Mouse (Mus musculus) lung, embryonic 14.5 days (tissue): ENCODE data around the gene Ap3m1. TPM values are rescaled to one million over a fixed set of nuclear protein-coding genes. Genes with fewer than 3 reads are reported as not detected.
"Not testable (repeated sequence)": the region's sequence is repeated elsewhere in the genome, so short reads cannot be mapped to it uniquely, and the experiment has no call there.

Source experiments
- ATAC-seq: fragments of 200-750 bp; cut with Nextera tagmentation; 2 replicates; pipeline ENCODE4 v1.8.0; 2017; ENCODE audit warnings: mild to moderate bottlenecking, moderate TSS enrichment, moderate library complexity; ENCODE audit not compliant: insufficient read depth
- DNase-seq: peaks from one replicate; pipeline ENCODE4 v3.0.0-alpha.2; 2015
- H3K27ac ChIP-seq: fragments of 300-500 bp; sonication (generic); 2 replicates; pipeline ENCODE4 v1.5.1; 2014; ENCODE audit warnings: low read depth, mild to moderate bottlenecking, moderate library complexity
- H3K27me3 ChIP-seq: fragments of 300-500 bp; sonication (generic); 2 replicates; pipeline ENCODE4 v1.6.1; 2014; ENCODE audit warnings: low read length, control low read depth; ENCODE audit not compliant: insufficient read depth
- H3K36me3 ChIP-seq: fragments of 300-500 bp; sonication (generic); 2 replicates; pipeline ENCODE4 v1.6.1; 2014; ENCODE audit warnings: control low read depth; ENCODE audit not compliant: insufficient read depth
- H3K4me1 ChIP-seq: fragments of 300-500 bp; sonication (generic); 2 replicates; pipeline ENCODE4 v1.6.1; 2014; ENCODE audit warnings: antibody characterized with exemption, control low read depth; ENCODE audit not compliant: insufficient read depth
- H3K4me2 ChIP-seq: fragments of 300-500 bp; sonication (generic); 2 replicates; pipeline ENCODE4 v1.6.1; 2014; ENCODE audit warnings: mild to moderate bottlenecking
- H3K4me3 ChIP-seq: fragments of 300-500 bp; sonication (generic); 2 replicates; pipeline ENCODE4 v1.5.1; 2014; ENCODE audit warnings: low read depth, low read length
- H3K9ac ChIP-seq: fragments of 300-500 bp; sonication (generic); 2 replicates; pipeline ENCODE4 v1.6.1; 2014
- H3K9me3 ChIP-seq: fragments of 300-500 bp; sonication (generic); 2 replicates; pipeline ENCODE4 v1.6.1; 2016; ENCODE audit warnings: low read depth, low read length, control low read depth
- CTCF ChIP-seq: IDR thresholded peaks from 2 replicates; pipeline ENCODE4 v1.5.1; 2016; ENCODE audit warnings: antibody characterized with exemption, low read depth
- WGBS: fragments of 180-500 bp; shearing (Covaris S2); extraction: QIAGEN DNeasy Blood & Tissue Kit; methylation state at CpG from one replicate; pipeline ENCODE4 v1.1.7; 2014; 5-methylcytosine and 5-hydroxymethylcytosine counted together
- polyA plus RNA-seq: library from polyadenylated mRNA; unstranded; fragments of >200 nt; fragmentation: Nextera tagmentation; extraction: Ambion mirVana; gene quantifications from 2 replicates; pipeline ENCODE4 v1.2.1, GENCODE M21; 2014

Ap3m1 gene
- polyA plus RNA-seq = 82.5 and 86.9 TPM in 2 replicates

DNA sequence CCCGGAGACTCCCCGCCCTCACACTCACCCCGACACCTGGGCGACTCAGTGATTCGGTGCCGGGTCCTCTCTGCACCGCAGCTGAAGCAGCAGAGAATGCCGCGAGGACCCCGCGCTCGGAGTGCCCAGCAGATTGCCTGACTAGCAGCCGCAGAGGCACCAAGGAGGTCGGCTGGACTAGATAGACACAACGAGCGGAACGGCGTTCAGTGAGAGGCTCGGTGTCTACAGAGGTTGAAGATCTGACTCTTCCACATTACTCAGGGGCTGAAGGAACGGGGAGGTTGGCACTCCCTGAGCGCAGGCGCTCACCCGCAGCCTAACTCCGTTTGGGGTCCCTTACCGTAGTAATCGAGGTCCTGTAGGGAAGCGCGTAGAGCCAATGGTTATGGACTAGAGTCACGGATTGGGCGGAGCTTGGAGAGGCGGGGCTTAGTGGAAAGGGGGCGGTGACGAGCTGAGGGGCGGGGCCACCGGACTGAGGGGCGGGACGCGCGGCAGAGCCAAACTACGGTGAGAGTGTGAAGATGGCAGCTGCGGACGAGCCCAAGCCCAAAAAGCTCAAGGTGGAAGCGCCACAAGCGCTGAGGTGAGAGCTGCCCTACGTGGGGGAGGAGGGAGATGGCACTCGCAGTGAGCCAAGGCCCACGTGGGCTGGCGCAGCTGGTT, at the start of gene Ap3m1, which contains the start of gene Adk:
Gene Ap3m1, minus strand, starts transcription at position 397 of the 669 bp plus-strand sequence.
Gene Adk, plus strand, starts transcription at position 463 of the 669 bp plus-strand sequence.
- Histone ChIP-seq H3K36me3 (0 out of 2 replicates have a peak, but pooled peaks cover 8% of the 10 kb centered on the region), H3K4me3 (peak within 1 kb of the TSS; percentile 88), H3K4me1 (0 out of 2 replicates have a peak, but pooled peaks cover 5% of the 10 kb centered on the region), H3K27me3 (no peaks in the 10 kb centered on the region), H3K27ac (peak within 1 kb of the TSS; percentile 87), H3K9me3 (no peaks in the 10 kb centered on the region), H3K4me2 (peak within 1 kb of the TSS; percentile 93), H3K9ac (peak within 1 kb of the TSS; percentile 69)
- WGBS = under 1% methylated on average over 47 of the region's 48 CpGs
- ATAC-seq (peak; percentile 98), DNase-seq (peak; percentile 95)
- no peak for TF ChIP-seq CTCF

DNA sequence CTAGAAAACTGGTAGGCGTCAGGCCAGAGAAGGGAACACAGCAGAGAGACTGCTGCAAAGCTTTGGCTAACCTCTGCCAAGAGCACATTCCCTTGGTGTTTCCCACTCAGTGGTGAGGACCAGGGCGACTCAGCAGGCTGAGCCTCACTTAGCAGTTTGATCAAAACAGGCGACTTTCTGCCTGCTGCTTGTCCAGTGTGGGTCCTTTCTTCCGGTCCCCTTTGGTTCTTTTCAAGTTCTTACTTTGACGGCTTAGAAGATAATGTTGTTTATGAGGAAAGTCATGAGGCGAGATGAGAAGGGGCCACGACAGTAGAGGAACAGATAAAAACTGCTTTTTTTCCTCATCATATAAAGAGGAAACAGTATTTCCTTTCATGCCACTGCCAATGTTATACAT, 49.3 kb upstream of the Ap3m1 start:
- Histone ChIP-seq H3K4me2 (no peak overlapping the region; the same call in 1 of the 2 replicates), H3K27me3 (no peaks in the 10 kb centered on the region), H3K27ac (peak overlapping the region; percentile 8; the same call in 1 of the 2 replicates), H3K36me3 (0 out of 2 replicates have a peak, but pooled peaks cover 1% of the 10 kb centered on the region), H3K4me1 (no peaks in the 10 kb centered on the region), H3K4me3 (no peak overlapping the region), H3K9ac (no peak overlapping the region), H3K9me3 (no peaks in the 10 kb centered on the region)
- no peak for TF ChIP-seq CTCF
- ATAC-seq (peak; percentile 86), DNase-seq (peak; percentile 81)
- WGBS = 14% methylated on average over 7 of the region's 7 CpGs

DNA sequence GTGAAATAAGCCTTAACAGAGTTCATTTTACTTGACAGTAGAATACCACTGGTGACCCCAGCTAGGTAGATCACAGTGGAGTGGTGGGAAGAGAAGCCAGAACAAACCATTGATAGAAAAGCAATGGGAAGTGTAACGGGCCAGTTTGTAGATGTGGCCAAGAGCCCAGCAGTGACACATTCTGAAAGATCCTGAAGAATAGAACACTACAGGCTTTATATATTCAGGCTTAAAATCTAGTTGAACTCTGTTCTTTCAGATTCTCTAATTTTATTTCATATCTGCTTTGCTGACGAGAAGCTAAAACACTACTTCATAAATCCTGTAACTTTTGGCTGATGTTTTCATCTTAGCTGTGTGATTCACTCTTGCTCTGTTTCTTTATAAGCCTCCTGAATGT, 48.6 kb upstream of the Ap3m1 start:
- ATAC-seq = no peak
- DNase-seq = peak; percentile 44
- Histone ChIP-seq H3K36me3 (no peaks in the 10 kb centered on the region), H3K4me3 (no peak overlapping the region), H3K4me1 (no peaks in the 10 kb centered on the region), H3K27me3 (no peaks in the 10 kb centered on the region), H3K9me3 (no peaks in the 10 kb centered on the region), H3K9ac (no peak overlapping the region), H3K27ac (peak overlapping the region; percentile 8; the same call in 1 of the 2 replicates), H3K4me2 (no peak overlapping the region)
- no peak for TF ChIP-seq CTCF
- 44% methylated on average over 2 of the region's 2 CpGs for WGBS

GRCm38 (mm10) chr14:21099371-21099770, 47.1 kb upstream of the Ap3m1 start:
- Histone ChIP-seq H3K4me1 (no peaks in the 10 kb centered on the region), H3K27ac (no peak overlapping the region)
- WGBS = 56% methylated on average over 7 of the region's 7 CpGs

GRCm38 (mm10) chr14:21096689-21097088, 44.4 kb upstream of the Ap3m1 start:
- no peak overlapping the region for H3K9ac ChIP-seq
- no peak overlapping the region for H3K4me2 ChIP-seq
- H3K4me1 ChIP-seq = no peaks in the 10 kb centered on the region
- 67% methylated on average over 4 of the region's 4 CpGs for WGBS
- no peaks in the 10 kb centered on the region for H3K9me3 ChIP-seq
- no peaks in the 10 kb centered on the region for H3K27me3 ChIP-seq
- DNase-seq = no peak
- H3K27ac ChIP-seq = no peak overlapping the region
- H3K4me3 ChIP-seq = no peak overlapping the region
- no peak for ATAC-seq
- TF ChIP-seq CTCF = no peak
- peaks cover 11% of the 10 kb centered on the region; the same call in 1 of the 2 replicates for H3K36me3 ChIP-seq

More at GRCm38 (mm10) chr14:21099371-21099770, 47.1 kb upstream of the Ap3m1 start:
- H3K4me3 ChIP-seq = no peak overlapping the region
- H3K4me2 ChIP-seq = no peak overlapping the region
- no peaks in the 10 kb centered on the region for H3K36me3 ChIP-seq
- H3K9me3 ChIP-seq = no peaks in the 10 kb centered on the region
- no peak for TF ChIP-seq CTCF
- DNase-seq (peak; percentile 30), ATAC-seq (no peak)
- no peaks in the 10 kb centered on the region for H3K27me3 ChIP-seq
- no peak overlapping the region for H3K9ac ChIP-seq

DNA sequence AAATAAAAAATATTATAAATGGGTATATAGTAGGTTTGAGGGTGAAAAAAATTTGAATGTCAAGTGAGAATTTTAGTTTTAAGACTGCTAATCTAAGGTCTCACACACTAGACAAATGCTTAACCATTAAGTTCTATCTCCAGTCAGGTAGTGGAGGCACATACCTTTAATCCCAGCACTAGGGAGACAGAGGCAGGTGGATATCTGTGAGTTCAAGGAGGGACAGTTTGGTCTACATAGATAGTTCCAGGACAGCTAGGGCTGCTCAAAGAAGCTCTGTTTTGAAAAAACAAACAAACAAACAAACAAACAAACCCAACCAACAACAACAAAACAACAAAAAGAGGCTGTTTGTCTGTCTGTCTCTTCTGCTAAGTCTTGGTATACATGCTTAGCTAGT, 44.0 kb upstream of the Ap3m1 start:
- H3K27ac ChIP-seq = no peak overlapping the region
- no peaks in the 10 kb centered on the region for H3K4me1 ChIP-seq
- TF ChIP-seq CTCF = no peak
- H3K4me2 ChIP-seq = no peak overlapping the region
- no peaks in the 10 kb centered on the region for H3K27me3 ChIP-seq
- H3K9ac ChIP-seq = no peak overlapping the region
- H3K9me3 ChIP-seq = no peaks in the 10 kb centered on the region
- H3K36me3 ChIP-seq = peaks cover 11% of the 10 kb centered on the region; the same call in 1 of the 2 replicates
- no peak for DNase-seq
- no peak overlapping the region for H3K4me3 ChIP-seq
- ATAC-seq = no peak

DNA sequence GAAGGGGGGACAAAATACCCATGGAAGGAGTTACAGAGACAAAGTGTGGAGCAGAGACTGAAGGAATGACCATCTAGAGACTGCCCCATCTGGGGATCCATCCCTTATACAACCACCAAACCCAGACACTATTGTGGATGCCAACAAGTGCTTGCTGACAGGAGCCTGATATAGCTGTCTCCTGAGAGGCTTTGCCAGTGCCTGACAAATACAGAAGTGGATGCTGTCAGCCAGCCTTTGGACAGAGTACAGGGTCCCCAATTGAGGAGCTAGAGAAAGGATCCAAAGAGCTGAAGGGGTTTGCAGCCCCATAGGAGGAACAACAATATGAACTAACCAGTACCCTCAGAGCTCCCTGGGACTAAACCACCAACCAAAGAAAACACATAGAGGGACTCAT, 41.9 kb upstream of the Ap3m1 start:
- not testable (repeated sequence) for H3K27ac ChIP-seq, H3K9ac ChIP-seq, H3K27me3 ChIP-seq, H3K4me3 ChIP-seq, H3K4me1 ChIP-seq, H3K9me3 ChIP-seq, DNase-seq, ATAC-seq, H3K4me2 ChIP-seq
- H3K36me3 ChIP-seq = peaks cover 11% of the 10 kb centered on the region; the same call in 1 of the 2 replicates
